Mouse (Mus musculus): ENCODE data around the gene Il17c. TPM values are rescaled to one million over a fixed set of nuclear protein-coding genes. Genes with fewer than 3 reads are reported as not detected.

Il17c gene
- polyA plus RNA-seq, 1 experiment from 2014 or later = not detected

GRCm38 (mm10) chr8:122459990-122460389, 38.2 kb downstream of the Il17c start:
- H3K27ac ChIP-seq (ENCODE audit: low read length) = no peak overlapping the region
- peaks cover 34% of the 10 kb centered on the region for H3K4me1 ChIP-seq (ENCODE audit: control insufficient read depth, low read depth, low read length)
- no peak for ATAC-seq (ENCODE audit: low read depth)
- H3K9ac ChIP-seq (ENCODE audit: low read depth, low read length) = no peak overlapping the region; the same call in 1 of the 2 replicates
- peaks cover 34% of the 10 kb centered on the region for H3K27me3 ChIP-seq (ENCODE audit: control insufficient read depth, insufficient read depth, low read depth, low read length)
- 20% methylated on average over 7 of the region's 7 CpGs for WGBS (ENCODE audit: insufficient replicate concordance)
- peak overlapping the region; percentile 47 for H3K4me3 ChIP-seq (ENCODE audit: low read depth, low read length)
- no peaks in the 10 kb centered on the region for H3K9me3 ChIP-seq (replicated peaks; ENCODE audit: control insufficient read depth, low read length)
- no peaks in the 10 kb centered on the region for H3K36me3 ChIP-seq (ENCODE audit: control insufficient read depth, insufficient read depth)
- H3K4me2 ChIP-seq (ENCODE audit: low read depth, low read length) = peak overlapping the region; percentile 74

GRCm38 (mm10) chr8:122460524-122461472, 39.0 kb downstream of the Il17c start, which contains the start of gene Snai3:
TSS of gene Snai3 (minus strand) at chr8:122460733.
- H3K9me3 ChIP-seq (replicated peaks; ENCODE audit: control insufficient read depth, low read length) = no peaks in the 10 kb centered on the region
- no peak within 1 kb of the TSS for H3K27ac ChIP-seq (ENCODE audit: low read length)
- 5% methylated on average over 56 of the region's 56 CpGs for WGBS (ENCODE audit: insufficient replicate concordance)
- ATAC-seq (ENCODE audit: low read depth) = peak; percentile 77
- H3K4me1 ChIP-seq (ENCODE audit: control insufficient read depth, low read depth, low read length) = peaks cover 36% of the 10 kb centered on the region
- peak within 1 kb of the TSS; percentile 43; the same call in 1 of the 2 replicates for H3K9ac ChIP-seq (ENCODE audit: low read depth, low read length)
- H3K4me3 ChIP-seq (ENCODE audit: low read depth, low read length) = peak within 1 kb of the TSS; percentile 47
- H3K27me3 ChIP-seq (ENCODE audit: control insufficient read depth, insufficient read depth, low read depth, low read length) = peaks cover 34% of the 10 kb centered on the region
- H3K4me2 ChIP-seq (ENCODE audit: low read depth, low read length) = peak within 1 kb of the TSS; percentile 74
- H3K36me3 ChIP-seq (ENCODE audit: control insufficient read depth, insufficient read depth) = no peaks in the 10 kb centered on the region

- Histone ChIP-seq H3K4me3 (ENCODE audit: low read depth, low read length) (no peak overlapping the region), H3K27ac (ENCODE audit: low read length) (no peak overlapping the region), H3K36me3 (ENCODE audit: control insufficient read depth, insufficient read depth) (no peaks in the 10 kb centered on the region), H3K4me2 (ENCODE audit: low read depth, low read length) (no peak overlapping the region), H3K27me3 (ENCODE audit: control insufficient read depth, insufficient read depth, low read depth, low read length) (peaks cover 34% of the 10 kb centered on the region), H3K9ac (ENCODE audit: low read depth, low read length) (no peak overlapping the region), H3K9me3 (replicated peaks; ENCODE audit: control insufficient read depth, low read length) (no peaks in the 10 kb centered on the region), H3K4me1 (ENCODE audit: control insufficient read depth, low read depth, low read length) (peaks cover 36% of the 10 kb centered on the region)
- WGBS (ENCODE audit: insufficient replicate concordance) = 60% methylated on average over 11 of the region's 11 CpGs
- ATAC-seq (ENCODE audit: low read depth) = no peak
Observed at GRCm38 (mm10) chr8:122461473-122462148, 39.8 kb downstream of the Il17c start.

- Histone ChIP-seq H3K4me1 (ENCODE audit: control insufficient read depth, low read depth, low read length) (peaks cover 36% of the 10 kb centered on the region), H3K27ac (ENCODE audit: low read length) (no peak overlapping the region), H3K4me2 (ENCODE audit: low read depth, low read length) (no peak overlapping the region), H3K9me3 (replicated peaks; ENCODE audit: control insufficient read depth, low read length) (no peaks in the 10 kb centered on the region), H3K4me3 (ENCODE audit: low read depth, low read length) (no peak overlapping the region), H3K9ac (ENCODE audit: low read depth, low read length) (no peak overlapping the region), H3K36me3 (ENCODE audit: control insufficient read depth, insufficient read depth) (no peaks in the 10 kb centered on the region), H3K27me3 (ENCODE audit: control insufficient read depth, insufficient read depth, low read depth, low read length) (peaks cover 34% of the 10 kb centered on the region)
- no peak for ATAC-seq (ENCODE audit: low read depth)
- WGBS (ENCODE audit: insufficient replicate concordance) = 67% methylated on average over 8 of the region's 8 CpGs
Observed at GRCm38 (mm10) chr8:122462510-122462909, 40.7 kb downstream of the Il17c start.

GRCm38 (mm10) chr8:122463651-122464640, 42.1 kb downstream of the Il17c start:
- peaks cover 31% of the 10 kb centered on the region for H3K27me3 ChIP-seq (ENCODE audit: control insufficient read depth, insufficient read depth, low read depth, low read length)
- peak; percentile 31 for ATAC-seq (ENCODE audit: low read depth)
- H3K9me3 ChIP-seq (replicated peaks; ENCODE audit: control insufficient read depth, low read length) = no peaks in the 10 kb centered on the region
- WGBS (ENCODE audit: insufficient replicate concordance) = 16% methylated on average over 12 of the region's 12 CpGs
- no peak overlapping the region for H3K4me3 ChIP-seq (ENCODE audit: low read depth, low read length)
- peaks cover 36% of the 10 kb centered on the region for H3K4me1 ChIP-seq (ENCODE audit: control insufficient read depth, low read depth, low read length)
- no peaks in the 10 kb centered on the region for H3K36me3 ChIP-seq (ENCODE audit: control insufficient read depth, insufficient read depth)
- no peak overlapping the region for H3K9ac ChIP-seq (ENCODE audit: low read depth, low read length)
- 0 out of 2 replicates have a peak overlapping the region, but pooled peaks have one; percentile 15 for H3K27ac ChIP-seq (ENCODE audit: low read length)
- H3K4me2 ChIP-seq (ENCODE audit: low read depth, low read length) = no peak overlapping the region

- Histone ChIP-seq H3K27ac (ENCODE audit: low read length) (no peak overlapping the region), H3K27me3 (ENCODE audit: control insufficient read depth, insufficient read depth, low read depth, low read length) (peaks cover 21% of the 10 kb centered on the region), H3K9me3 (replicated peaks; ENCODE audit: control insufficient read depth, low read length) (no peaks in the 10 kb centered on the region), H3K9ac (ENCODE audit: low read depth, low read length) (no peak overlapping the region), H3K4me2 (ENCODE audit: low read depth, low read length) (no peak overlapping the region), H3K36me3 (ENCODE audit: control insufficient read depth, insufficient read depth) (no peaks in the 10 kb centered on the region), H3K4me3 (ENCODE audit: low read depth, low read length) (no peak overlapping the region), H3K4me1 (ENCODE audit: control insufficient read depth, low read depth, low read length) (peaks cover 38% of the 10 kb centered on the region)
- 16% methylated on average over 7 of the region's 7 CpGs for WGBS (ENCODE audit: insufficient replicate concordance)
- ATAC-seq (ENCODE audit: low read depth) = no peak
Observed at GRCm38 (mm10) chr8:122464985-122465384, 43.2 kb downstream of the Il17c start.

GRCm38 (mm10) chr8:122467816-122468215, 46.0 kb downstream of the Il17c start:
- Histone ChIP-seq H3K4me2 (ENCODE audit: low read depth, low read length) (no peak overlapping the region), H3K4me3 (ENCODE audit: low read depth, low read length) (no peak overlapping the region), H3K36me3 (ENCODE audit: control insufficient read depth, insufficient read depth) (no peaks in the 10 kb centered on the region), H3K27ac (ENCODE audit: low read length) (no peak overlapping the region), H3K9me3 (replicated peaks; ENCODE audit: control insufficient read depth, low read length) (no peaks in the 10 kb centered on the region), H3K27me3 (ENCODE audit: control insufficient read depth, insufficient read depth, low read depth, low read length) (no peaks in the 10 kb centered on the region), H3K9ac (ENCODE audit: low read depth, low read length) (no peak overlapping the region), H3K4me1 (ENCODE audit: control insufficient read depth, low read depth, low read length) (peaks cover 25% of the 10 kb centered on the region)
- no peak for ATAC-seq (ENCODE audit: low read depth)
- WGBS (ENCODE audit: insufficient replicate concordance) = 77% methylated on average over 13 of the region's 13 CpGs

- Histone ChIP-seq H3K36me3 (ENCODE audit: control insufficient read depth, insufficient read depth) (no peaks in the 10 kb centered on the region), H3K27me3 (ENCODE audit: control insufficient read depth, insufficient read depth, low read depth, low read length) (no peaks in the 10 kb centered on the region), H3K9me3 (replicated peaks; ENCODE audit: control insufficient read depth, low read length) (no peaks in the 10 kb centered on the region), H3K4me3 (ENCODE audit: low read depth, low read length) (no peak overlapping the region), H3K4me2 (ENCODE audit: low read depth, low read length) (no peak overlapping the region), H3K4me1 (ENCODE audit: control insufficient read depth, low read depth, low read length) (peaks cover 18% of the 10 kb centered on the region), H3K27ac (ENCODE audit: low read length) (no peak overlapping the region), H3K9ac (ENCODE audit: low read depth, low read length) (no peak overlapping the region)
- WGBS (ENCODE audit: insufficient replicate concordance) = 61% methylated on average over 6 of the region's 6 CpGs
- no peak for ATAC-seq (ENCODE audit: low read depth)
Observed at GRCm38 (mm10) chr8:122469407-122469806, 47.6 kb downstream of the Il17c start.

All from liver, embryonic 16.5 days (tissue).